Mouse (Mus musculus) CH12.LX (cell line): ENCODE measurements around the gene Hdac4. TPM values are rescaled to one million over a fixed set of nuclear protein-coding genes. Genes with fewer than 3 reads are reported as not detected.

Experiments
- DNase-seq: peaks from one replicate; pipeline ENCODE4 v3.0.0-alpha.2; 2013; ENCODE audit errors: extremely low read depth
- H3K27ac ChIP-seq: 2 replicates; pipeline ENCODE4 v1.5.1; 2012; ENCODE audit warnings: low read depth, mild to moderate bottlenecking, control low read depth, moderate library complexity; ENCODE audit not compliant: insufficient read depth
- H3K27me3 ChIP-seq: replicated peaks from 2 replicates; pipeline ENCODE3; 2012; ENCODE audit warnings: inconsistent platforms
- H3K36me3 ChIP-seq, 2 experiments: replicated peaks in 1 of 2; 2 replicates each; pipeline versions ENCODE3 to v1.6.1; 2012; ENCODE audit warnings: inconsistent platforms in 1 of 2, low read length in 1 of 2, mild to moderate bottlenecking in 1 of 2, mixed read lengths in 1 of 2, moderate library complexity in 1 of 2; ENCODE audit not compliant: control insufficient read depth in 1 of 2, insufficient read depth in 1 of 2
- H3K4me1 ChIP-seq, 2 experiments: 2 replicates each; pipeline ENCODE4 v1.6.1; 2012; ENCODE audit warnings: inconsistent platforms in 1 of 2, moderate library complexity in 1 of 2; ENCODE audit not compliant: insufficient read depth in 2 of 2, control insufficient read depth in 1 of 2
- H3K4me2 ChIP-seq: 2 replicates; pipeline ENCODE4 v1.6.1; 2012; ENCODE audit warnings: low read depth, mild to moderate bottlenecking, control low read depth; ENCODE audit not compliant: poor library complexity, insufficient read depth, severe bottlenecking
- H3K4me3 ChIP-seq, 3 experiments: fragments of 150-350 bp in 1 of 3; sonication (generic) in 1 of 3; replicated peaks in 1 of 3; 2 replicates each; pipeline versions ENCODE3 to v1.5.1; 2011 to 2012; ENCODE audit warnings: low read depth in 2 of 3, low read length in 2 of 3, mild to moderate bottlenecking in 2 of 3, moderate library complexity in 2 of 3, control low read depth in 1 of 3, improper control_type of control experiment in 1 of 3, inconsistent platforms in 1 of 3, mixed read lengths in 1 of 3; ENCODE audit not compliant: poor library complexity in 1 of 3
- H3K79me2 ChIP-seq: replicated peaks from 2 replicates; pipeline ENCODE4 v1.6.1; 2012; ENCODE audit warnings: mild to moderate bottlenecking, moderate library complexity; ENCODE audit not compliant: control insufficient read depth, poor library complexity, insufficient read depth, severe bottlenecking; ENCODE audit errors: extremely low read depth
- H3K9ac ChIP-seq: 2 replicates; pipeline ENCODE4 v1.6.1; 2012; ENCODE audit warnings: low read depth, mild to moderate bottlenecking, control low read depth, moderate library complexity; ENCODE audit not compliant: insufficient read depth
- H3K9me3 ChIP-seq: replicated peaks from 2 replicates; pipeline ENCODE3; 2012; ENCODE audit warnings: low read length, inconsistent platforms, mixed read lengths
- CHD1 ChIP-seq: IDR thresholded peaks from 2 replicates; pipeline ENCODE4 v1.6.1; 2012; ENCODE audit warnings: low read depth, low read length, improper control_type of control experiment, inconsistent platforms
- CTCF ChIP-seq, 2 experiments: IDR thresholded peaks in 1 of 2; conservative IDR thresholded peaks in 1 of 2; 2 replicates each; pipeline ENCODE4 v1.5.1; 2011 to 2012; ENCODE audit warnings: low read depth in 2 of 2, low read length in 2 of 2, improper control_type of control experiment in 1 of 2, inconsistent platforms in 1 of 2, mild to moderate bottlenecking in 1 of 2, moderate library complexity in 1 of 2
- ETS1 ChIP-seq: conservative IDR thresholded peaks from 2 replicates; pipeline ENCODE4 v1.6.1; 2012; ENCODE audit warnings: low read depth, mild to moderate bottlenecking, inconsistent platforms, low read length, improper control_type of control experiment, moderate library complexity
- GABPA ChIP-seq: IDR thresholded peaks from 2 replicates; pipeline ENCODE4 v1.6.1; 2012; ENCODE audit warnings: low read depth, low read length, improper control_type of control experiment, inconsistent platforms; ENCODE audit not compliant: insufficient replicate concordance
- HCFC1 ChIP-seq: IDR thresholded peaks from 2 replicates; pipeline ENCODE4 v1.6.1; 2012; ENCODE audit warnings: low read depth, mild to moderate bottlenecking, inconsistent platforms, low read length, improper control_type of control experiment
- JUN ChIP-seq: IDR thresholded peaks from 2 replicates; pipeline ENCODE4 v1.6.1; 2011; ENCODE audit warnings: low read depth, mild to moderate bottlenecking, low read length, improper control_type of control experiment, moderate library complexity; ENCODE audit not compliant: insufficient read depth
- KAT2A ChIP-seq: IDR thresholded peaks from 2 replicates; pipeline ENCODE4 v1.6.1; 2012; ENCODE audit warnings: low read length, improper control_type of control experiment, inconsistent platforms; ENCODE audit not compliant: insufficient replicate concordance
- MAX ChIP-seq: IDR thresholded peaks from 2 replicates; pipeline ENCODE4 v1.6.1; 2011; ENCODE audit warnings: low read length, improper control_type of control experiment
- MAZ ChIP-seq: IDR thresholded peaks from 2 replicates; pipeline ENCODE4 v1.6.1; 2012; ENCODE audit warnings: low read depth, mild to moderate bottlenecking, inconsistent platforms, low read length, improper control_type of control experiment, moderate library complexity
- MEF2A ChIP-seq: IDR thresholded peaks from 2 replicates; pipeline ENCODE4 v1.6.1; 2014; ENCODE audit warnings: low read depth, mild to moderate bottlenecking, inconsistent platforms, low read length, improper control_type of control experiment, borderline replicate concordance
- MXI1 ChIP-seq: IDR thresholded peaks from 2 replicates; pipeline ENCODE4 v1.6.1; 2011; ENCODE audit warnings: mild to moderate bottlenecking, low read depth, low read length, improper control_type of control experiment
- NRF1 ChIP-seq: IDR thresholded peaks from 2 replicates; pipeline ENCODE4 v1.6.1; 2014; ENCODE audit warnings: low read depth, mild to moderate bottlenecking, inconsistent platforms, low read length, improper control_type of control experiment, moderate library complexity
- PAX5 ChIP-seq: IDR thresholded peaks from 2 replicates; pipeline ENCODE4 v1.6.1; 2012; ENCODE audit warnings: low read length, inconsistent platforms, mixed read lengths
- POLR2A ChIP-seq: IDR thresholded peaks from 2 replicates; pipeline ENCODE4 v1.6.1; 2011; ENCODE audit warnings: low read depth, mild to moderate bottlenecking, improper control_type of control experiment, low read length
- POLR2AphosphoS2 ChIP-seq: IDR thresholded peaks from 2 replicates; pipeline ENCODE4 v1.6.1; 2011; ENCODE audit warnings: low read depth, low read length, improper control_type of control experiment
- RAD21 ChIP-seq: IDR thresholded peaks from 2 replicates; pipeline ENCODE4 v1.6.1; 2011; ENCODE audit warnings: low read depth, mild to moderate bottlenecking, low read length, improper control_type of control experiment, moderate library complexity
- RCOR1 ChIP-seq: conservative IDR thresholded peaks from 2 replicates; pipeline ENCODE4 v1.6.1; 2012; ENCODE audit warnings: low read depth, mild to moderate bottlenecking, inconsistent platforms, low read length, improper control_type of control experiment
- SIN3A ChIP-seq: IDR thresholded peaks from 2 replicates; pipeline ENCODE4 v1.6.1; 2012; ENCODE audit warnings: low read length, improper control_type of control experiment, inconsistent platforms
- SMC3 ChIP-seq: IDR thresholded peaks from 2 replicates; pipeline ENCODE4 v1.6.1; 2011; ENCODE audit warnings: low read depth, low read length, improper control_type of control experiment
- USF1 ChIP-seq: IDR thresholded peaks from 2 replicates; pipeline ENCODE4 v1.6.1; 2014; ENCODE audit warnings: low read depth, mild to moderate bottlenecking, inconsistent platforms, low read length, improper control_type of control experiment
- USF2 ChIP-seq: conservative IDR thresholded peaks from 2 replicates; pipeline ENCODE4 v1.6.1; 2011; ENCODE audit warnings: low read depth, low read length, improper control_type of control experiment
- ZNF384 ChIP-seq: IDR thresholded peaks from 2 replicates; pipeline ENCODE4 v1.6.1; 2012; ENCODE audit warnings: low read depth, low read length, improper control_type of control experiment, inconsistent platforms
- dilution Hi-C: fragments of 300-500 bp; cut with MboI; formaldehyde crosslinking; loops from 2 replicates; pipeline ENCODE4 v1.14.3; 2020; ENCODE audit warnings: low sequenced_read_pairs; ENCODE audit not compliant: extremely low pct_unique_long_range_greater_than_20kb, extremely low pct_ligation_motif_present
- in situ Hi-C: fragments of 300-500 bp; cut with MboI; formaldehyde crosslinking; loops from 3 replicates; pipeline ENCODE4 v1.14.3; 2019; ENCODE audit warnings: low sequenced_read_pairs, low pct_ligation_motif_present, low pct_unique_long_range_greater_than_20kb, mixed read lengths
- polyA plus RNA-seq: library from polyadenylated mRNA; unstranded; fragments of >175 nt; gene quantifications from 2 replicates; pipeline ENCODE4 v1.2.1, GENCODE M21; 2012; ENCODE audit warnings: low read depth; ENCODE audit not compliant: insufficient read length
- total RNA-seq, 2 experiments: library from RNA; depleted of rRNA; stranded (reverse); fragments of 300-350 nt in 1 of 2; fragments of >200 nt in 1 of 2; gene quantifications; 2 replicates each; pipeline ENCODE4 v1.2.3; 2012 to 2014

The Hdac4 gene
- total and polyA plus RNA-seq, 3 experiments, result 2.4 to 6.3 (median 4.3) TPM

DNA sequence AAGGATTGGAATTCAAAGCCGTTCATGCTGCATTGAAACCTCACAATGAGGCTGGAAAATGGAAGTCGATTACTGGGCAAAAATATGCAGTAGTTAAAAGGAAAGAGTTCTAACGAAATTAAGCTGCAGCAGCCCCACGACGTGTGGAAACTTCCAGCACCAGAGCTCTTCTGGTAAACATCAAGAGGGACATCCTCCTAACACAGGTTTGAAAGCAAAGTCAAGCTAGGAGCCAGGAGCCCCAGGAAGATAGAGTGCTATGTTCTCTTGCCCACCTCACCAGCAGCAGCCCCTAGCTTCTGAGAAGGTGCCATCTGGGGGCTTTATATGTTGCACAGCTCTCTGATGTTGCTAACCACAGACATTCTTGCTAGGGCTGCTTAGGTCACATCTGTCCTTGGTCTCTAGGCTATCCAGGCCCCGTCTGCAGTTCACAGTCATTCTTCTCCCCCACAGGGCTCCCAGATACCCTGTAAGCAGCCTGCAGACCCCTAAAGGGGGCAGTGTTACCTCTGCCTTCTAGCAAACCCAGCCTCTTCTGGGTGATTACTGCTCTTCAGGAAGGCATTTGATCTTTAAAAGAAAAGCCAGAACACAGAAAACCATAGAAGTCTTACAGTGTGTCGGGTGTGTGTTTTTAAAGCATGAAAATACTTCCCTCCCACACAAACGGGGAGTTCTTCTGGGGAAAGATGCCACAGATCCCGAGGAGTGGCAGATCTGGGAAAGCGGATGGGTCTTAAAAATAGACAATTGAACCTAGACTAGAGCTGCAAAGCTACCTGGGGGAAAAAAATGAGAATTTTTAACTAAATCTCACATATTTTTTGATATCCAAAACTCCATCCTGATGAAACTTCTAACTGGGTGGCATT, 17.2 kb downstream of the Hdac4 start:
- no peaks in the 10 kb centered on the region for H3K9me3 ChIP-seq
- peak; percentile 18 for DNase-seq
- peaks cover 5 to 21% of the 10 kb centered on the region in 2 experiments for H3K4me1 ChIP-seq
- TF ChIP-seq SMC3 (peak; percentile 26), POLR2A (no peak), RAD21 (peak; percentile 46), KAT2A (no peak), CTCF (conservative IDR thresholded peaks at IDR 0.05 in 1 of 2, IDR thresholded peaks at IDR 0.05 in 1 of 2; ENCODE audit: low read depth in 2 of 2, low read length in 2 of 2) (peak in 1 of 2 experiments; percentile 52; a peak in 2 of 4 replicates), MEF2A (no peak)
- peak overlapping the region; percentile 95 for H3K4me2 ChIP-seq
- dilution Hi-C loops (no loop called here), in situ Hi-C loops (no loop called here)
- H3K4me3 ChIP-seq, result no peak overlapping the region
- no peak overlapping the region for H3K27ac ChIP-seq
- no peaks in the 10 kb centered on the region for H3K36me3 ChIP-seq
- H3K27me3 ChIP-seq, result no peaks in the 10 kb centered on the region
- H3K9ac ChIP-seq, result peak overlapping the region; percentile 70; the same call in 1 of the 2 replicates
- H3K79me2 ChIP-seq, result no peaks in the 10 kb centered on the region; the same call in 1 of the 2 replicates

DNA sequence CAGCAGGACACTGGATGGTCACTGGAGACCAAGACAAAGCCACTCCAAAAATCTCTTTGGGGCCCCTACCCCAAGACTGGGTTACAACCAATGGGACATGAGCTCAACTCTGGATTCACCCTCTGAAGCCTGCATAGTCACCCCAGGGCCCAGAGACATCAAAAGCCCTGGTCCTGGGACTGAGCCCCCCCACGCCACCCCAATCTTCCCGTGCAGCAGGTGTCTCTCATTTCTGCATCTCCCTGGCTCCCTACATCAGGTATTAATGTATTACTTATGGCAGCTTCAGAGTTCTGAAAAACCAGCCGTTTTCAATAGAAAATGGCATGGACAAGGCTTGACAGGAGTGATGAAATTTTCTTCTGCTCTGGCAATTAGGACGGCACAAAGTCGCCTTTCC, 17.9 kb downstream of the Hdac4 start:
- H3K9ac ChIP-seq, result no peak overlapping the region
- no peaks in the 10 kb centered on the region for H3K27me3 ChIP-seq
- no peak overlapping the region for H3K4me2 ChIP-seq
- H3K4me3 ChIP-seq, result no peak overlapping the region
- no peaks in the 10 kb centered on the region for H3K9me3 ChIP-seq
- no peak for DNase-seq
- in situ Hi-C loops, result no loop called here
- no peaks in the 10 kb centered on the region for H3K36me3 ChIP-seq
- TF ChIP-seq PAX5 (no peak), JUN (no peak), POLR2A (no peak), GABPA (no peak), USF1 (no peak), ZNF384 (no peak)
- no peak overlapping the region for H3K27ac ChIP-seq
- dilution Hi-C loops, result no loop called here
- peaks cover 4 to 19% of the 10 kb centered on the region in 2 experiments for H3K4me1 ChIP-seq
- H3K79me2 ChIP-seq, result no peaks in the 10 kb centered on the region; the same call in 1 of the 2 replicates

GRCm38 (mm10) chr1:92177196-92177595, 18.3 kb downstream of the Hdac4 start:
- Histone ChIP-seq H3K4me2 (no peak overlapping the region), H3K4me1 (peaks cover 0 to 19% of the 10 kb centered on the region in 2 experiments; a peak in 2 of 4 replicates), H3K79me2 (no peaks in the 10 kb centered on the region; the same call in 1 of the 2 replicates), H3K27me3 (no peaks in the 10 kb centered on the region), H3K36me3 (no peaks in the 10 kb centered on the region), H3K9me3 (no peaks in the 10 kb centered on the region), H3K9ac (no peak overlapping the region), H3K27ac (no peak overlapping the region), H3K4me3 (no peak overlapping the region)
- no peak for DNase-seq
- in situ Hi-C loops, result no loop called here
- dilution Hi-C loops, result no loop called here
- no peak for TF ChIP-seq SMC3
- no peak for TF ChIP-seq MAX
- TF ChIP-seq POLR2AphosphoS2, result no peak
- no peak for TF ChIP-seq RCOR1
- TF ChIP-seq GABPA, result no peak
- no peak for TF ChIP-seq CTCF (conservative IDR thresholded peaks at IDR 0.05 in 1 of 2, IDR thresholded peaks at IDR 0.05 in 1 of 2; ENCODE audit: low read depth in 2 of 2, low read length in 2 of 2)
- TF ChIP-seq MXI1, result no peak
- TF ChIP-seq USF2, result no peak
- no peak for TF ChIP-seq USF1
- TF ChIP-seq JUN, result no peak
- no peak for TF ChIP-seq SIN3A
- TF ChIP-seq ETS1, result no peak
- no peak for TF ChIP-seq MAZ
- TF ChIP-seq NRF1, result no peak
- TF ChIP-seq CHD1, result no peak
- TF ChIP-seq HCFC1, result no peak
